Mouse (Mus musculus): ENCODE data around the gene Tex36. TPM values are rescaled to one million over a fixed set of nuclear protein-coding genes. Genes with fewer than 3 reads are reported as not detected.

Tex36 gene
- polyA plus RNA-seq, 1 experiment from 2014 or later = 0.16 TPM

DNA sequence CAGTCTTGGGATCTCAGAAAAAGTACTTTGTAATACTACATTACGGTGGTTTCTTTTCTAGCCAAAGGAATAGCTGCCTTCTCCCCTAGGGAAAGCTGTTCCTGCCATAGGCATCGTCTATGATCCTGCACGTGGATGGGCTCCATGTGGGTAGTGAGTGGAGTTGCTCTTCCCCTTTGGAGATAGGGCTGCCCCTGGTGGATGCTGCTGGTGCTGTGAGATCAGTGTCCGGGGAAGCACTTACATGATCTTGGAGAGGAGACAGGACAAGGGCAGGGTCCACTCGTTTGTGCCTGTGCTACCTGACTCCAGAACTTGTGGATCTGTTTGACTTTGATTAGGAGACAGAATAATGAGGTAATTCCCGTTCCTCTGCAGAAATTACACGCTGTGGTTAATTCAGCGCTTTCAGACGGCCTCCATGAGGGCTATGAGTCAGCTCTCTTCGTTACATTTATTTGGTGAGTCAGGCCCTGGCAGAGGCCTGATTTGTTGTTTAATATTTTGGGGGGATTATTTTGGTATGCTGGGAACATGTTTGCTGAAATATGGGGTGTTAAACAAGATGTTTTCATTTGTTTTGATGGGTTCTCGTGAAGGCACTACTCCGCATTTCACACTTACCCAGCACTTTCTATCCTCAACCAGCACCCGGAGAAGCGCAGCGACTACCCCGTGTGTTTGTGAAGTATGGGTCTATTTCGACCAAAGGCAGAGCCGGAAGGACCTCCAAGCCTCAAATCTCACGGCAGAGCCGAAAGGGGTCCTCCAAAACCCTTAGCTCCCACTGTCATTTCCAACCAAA is 22.3 kb downstream of the Tex36 start:
- Histone ChIP-seq H3K4me2 (ENCODE audit: low read depth, severe bottlenecking) (no peak overlapping the region), H3K27me3 (ENCODE audit: control insufficient read depth, insufficient read depth, low read length) (no peaks in the 10 kb centered on the region), H3K4me3 (ENCODE audit: low read depth, low read length) (no peak overlapping the region), H3K9ac (ENCODE audit: low read length) (no peak overlapping the region), H3K4me1 (ENCODE audit: control insufficient read depth, insufficient read depth, low read length) (no peaks in the 10 kb centered on the region), H3K27ac (replicated peaks; ENCODE audit: low read depth, low read length) (no peak overlapping the region), H3K9me3 (ENCODE audit: control insufficient read depth, low read length) (no peaks in the 10 kb centered on the region), H3K36me3 (ENCODE audit: control insufficient read depth, insufficient read depth, low read length) (no peaks in the 10 kb centered on the region)
- no peak for ATAC-seq (ENCODE audit: insufficient number of reproducible peaks, low FRiP score, low TSS enrichment, low read depth)
- no peak for DNase-seq (ENCODE audit: low spot score)
- 79% methylated on average over 20 of the region's 20 CpGs for WGBS

DNA sequence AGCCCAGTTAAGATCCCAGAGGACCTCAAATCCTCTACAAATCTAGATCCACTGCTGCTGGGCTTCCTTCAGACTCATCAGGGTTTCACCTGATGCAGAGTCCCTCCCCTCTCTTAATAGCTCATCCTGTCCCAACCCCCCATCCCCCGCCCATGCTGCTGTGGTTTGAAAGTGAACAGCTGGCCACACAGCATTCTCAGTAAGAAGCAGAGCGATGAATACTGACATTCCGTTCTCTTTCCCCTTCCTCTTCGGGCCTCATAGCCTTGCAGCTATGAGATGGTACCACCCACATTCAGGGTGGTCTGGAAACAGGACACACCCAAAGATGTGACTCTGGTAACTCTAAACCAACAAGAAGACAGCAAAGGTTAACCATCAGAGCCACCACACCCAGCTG is 25.1 kb downstream of the Tex36 start:
- Histone ChIP-seq H3K36me3 (ENCODE audit: control insufficient read depth, insufficient read depth, low read length) (no peaks in the 10 kb centered on the region), H3K9me3 (ENCODE audit: control insufficient read depth, low read length) (no peaks in the 10 kb centered on the region), H3K4me1 (ENCODE audit: control insufficient read depth, insufficient read depth, low read length) (no peaks in the 10 kb centered on the region), H3K4me3 (ENCODE audit: low read depth, low read length) (no peak overlapping the region), H3K4me2 (ENCODE audit: low read depth, severe bottlenecking) (no peak overlapping the region), H3K27me3 (ENCODE audit: control insufficient read depth, insufficient read depth, low read length) (no peaks in the 10 kb centered on the region), H3K9ac (ENCODE audit: low read length) (no peak overlapping the region), H3K27ac (replicated peaks; ENCODE audit: low read depth, low read length) (no peak overlapping the region)
- ATAC-seq (ENCODE audit: insufficient number of reproducible peaks, low FRiP score, low TSS enrichment, low read depth) = no peak
- 31% methylated on average over 4 of the region's 4 CpGs for WGBS
- no peak for DNase-seq (ENCODE audit: low spot score)

DNA sequence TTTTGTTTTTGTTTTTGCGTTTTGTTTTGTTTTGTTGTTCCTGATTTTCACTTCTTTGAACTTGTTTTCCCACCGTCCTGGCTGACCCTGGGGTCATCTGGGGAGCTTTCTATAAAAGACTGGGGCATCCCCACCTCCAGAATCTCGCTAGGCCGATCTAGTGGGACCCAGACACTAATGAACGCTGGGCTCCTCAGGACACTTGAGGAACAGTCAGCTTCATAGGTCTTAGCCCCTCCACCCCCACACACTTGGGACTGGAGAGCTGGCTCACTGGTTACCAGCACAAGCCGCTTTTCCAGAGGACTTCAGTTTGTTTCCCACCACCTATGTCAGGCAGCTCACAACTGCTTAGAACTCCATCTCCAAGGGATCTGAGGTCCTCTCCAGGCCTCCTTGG is 25.7 kb downstream of the Tex36 start:
- Histone ChIP-seq H3K9ac (ENCODE audit: low read length) (no peak overlapping the region), H3K4me2 (ENCODE audit: low read depth, severe bottlenecking) (no peak overlapping the region), H3K9me3 (ENCODE audit: control insufficient read depth, low read length) (no peaks in the 10 kb centered on the region), H3K36me3 (ENCODE audit: control insufficient read depth, insufficient read depth, low read length) (no peaks in the 10 kb centered on the region), H3K4me1 (ENCODE audit: control insufficient read depth, insufficient read depth, low read length) (no peaks in the 10 kb centered on the region), H3K4me3 (ENCODE audit: low read depth, low read length) (no peak overlapping the region), H3K27ac (replicated peaks; ENCODE audit: low read depth, low read length) (no peak overlapping the region), H3K27me3 (ENCODE audit: control insufficient read depth, insufficient read depth, low read length) (no peaks in the 10 kb centered on the region)
- WGBS = 54% methylated on average over 6 of the region's 6 CpGs
- DNase-seq (ENCODE audit: low spot score) (no peak), ATAC-seq (ENCODE audit: insufficient number of reproducible peaks, low FRiP score, low TSS enrichment, low read depth) (no peak)

GRCm38 (mm10) chr7:133571927-133572326 is 30.0 kb downstream of the Tex36 start:
- Histone ChIP-seq H3K4me2 (ENCODE audit: low read depth, severe bottlenecking) (no peak overlapping the region), H3K36me3 (ENCODE audit: control insufficient read depth, insufficient read depth, low read length) (no peaks in the 10 kb centered on the region), H3K9me3 (ENCODE audit: control insufficient read depth, low read length) (no peaks in the 10 kb centered on the region), H3K27me3 (ENCODE audit: control insufficient read depth, insufficient read depth, low read length) (no peaks in the 10 kb centered on the region), H3K27ac (replicated peaks; ENCODE audit: low read depth, low read length) (no peak overlapping the region), H3K4me3 (ENCODE audit: low read depth, low read length) (no peak overlapping the region), H3K9ac (ENCODE audit: low read length) (no peak overlapping the region), H3K4me1 (ENCODE audit: control insufficient read depth, insufficient read depth, low read length) (0 out of 2 replicates have a peak, but pooled peaks cover 4% of the 10 kb centered on the region)
- DNase-seq (ENCODE audit: low spot score) (no peak), ATAC-seq (ENCODE audit: insufficient number of reproducible peaks, low FRiP score, low TSS enrichment, low read depth) (no peak)
- 45% methylated on average over 3 of the region's 3 CpGs for WGBS

- H3K4me2 ChIP-seq (ENCODE audit: low read depth, severe bottlenecking) = no peak overlapping the region; the same call in 1 of the 2 replicates
- H3K4me1 ChIP-seq (ENCODE audit: control insufficient read depth, insufficient read depth, low read length) = 0 out of 2 replicates have a peak, but pooled peaks cover 4% of the 10 kb centered on the region
- H3K27me3 ChIP-seq (ENCODE audit: control insufficient read depth, insufficient read depth, low read length) = no peaks in the 10 kb centered on the region
- ATAC-seq (ENCODE audit: insufficient number of reproducible peaks, low FRiP score, low TSS enrichment, low read depth) = peak; percentile 68; the same call in 1 of the 2 replicates
- H3K27ac ChIP-seq (replicated peaks; ENCODE audit: low read depth, low read length) = no peak overlapping the region
- H3K36me3 ChIP-seq (ENCODE audit: control insufficient read depth, insufficient read depth, low read length) = no peaks in the 10 kb centered on the region
- DNase-seq (ENCODE audit: low spot score) = peak; percentile 58
- no peaks in the 10 kb centered on the region for H3K9me3 ChIP-seq (ENCODE audit: control insufficient read depth, low read length)
- H3K9ac ChIP-seq (ENCODE audit: low read length) = no peak overlapping the region
- no peak overlapping the region for H3K4me3 ChIP-seq (ENCODE audit: low read depth, low read length)
- WGBS = 40% methylated on average over 16 of the region's 16 CpGs
These were observed 32.6 kb downstream of the Tex36 start for GRCm38 (mm10) chr7:133569194-133569880.

GRCm38 (mm10) chr7:133564600-133564999 is 37.4 kb downstream of the Tex36 start:
- no peak overlapping the region for H3K4me3 ChIP-seq (ENCODE audit: low read depth, low read length)
- DNase-seq (ENCODE audit: low spot score) (no peak), ATAC-seq (ENCODE audit: insufficient number of reproducible peaks, low FRiP score, low TSS enrichment, low read depth) (no peak)
- no peaks in the 10 kb centered on the region for H3K36me3 ChIP-seq (ENCODE audit: control insufficient read depth, insufficient read depth, low read length)
- H3K27me3 ChIP-seq (ENCODE audit: control insufficient read depth, insufficient read depth, low read length) = no peaks in the 10 kb centered on the region
- H3K9ac ChIP-seq (ENCODE audit: low read length) = no peak overlapping the region
- H3K4me2 ChIP-seq (ENCODE audit: low read depth, severe bottlenecking) = no peak overlapping the region
- no peaks in the 10 kb centered on the region for H3K4me1 ChIP-seq (ENCODE audit: control insufficient read depth, insufficient read depth, low read length)
- H3K9me3 ChIP-seq (ENCODE audit: control insufficient read depth, low read length) = no peaks in the 10 kb centered on the region
- H3K27ac ChIP-seq (replicated peaks; ENCODE audit: low read depth, low read length) = no peak overlapping the region
- WGBS = 90% methylated on average over 8 of the region's 8 CpGs

GRCm38 (mm10) chr7:133563175-133563824 is 38.7 kb downstream of the Tex36 start:
- Histone ChIP-seq H3K36me3 (ENCODE audit: control insufficient read depth, insufficient read depth, low read length) (no peaks in the 10 kb centered on the region), H3K9ac (ENCODE audit: low read length) (no peak overlapping the region), H3K4me3 (ENCODE audit: low read depth, low read length) (no peak overlapping the region), H3K4me1 (ENCODE audit: control insufficient read depth, insufficient read depth, low read length) (no peaks in the 10 kb centered on the region), H3K9me3 (ENCODE audit: control insufficient read depth, low read length) (no peaks in the 10 kb centered on the region), H3K27ac (replicated peaks; ENCODE audit: low read depth, low read length) (no peak overlapping the region), H3K27me3 (ENCODE audit: control insufficient read depth, insufficient read depth, low read length) (no peaks in the 10 kb centered on the region), H3K4me2 (ENCODE audit: low read depth, severe bottlenecking) (no peak overlapping the region)
- WGBS = 77% methylated on average over 3 of the region's 3 CpGs
- no peak for DNase-seq (ENCODE audit: low spot score)
- no peak for ATAC-seq (ENCODE audit: insufficient number of reproducible peaks, low FRiP score, low TSS enrichment, low read depth)

DNA sequence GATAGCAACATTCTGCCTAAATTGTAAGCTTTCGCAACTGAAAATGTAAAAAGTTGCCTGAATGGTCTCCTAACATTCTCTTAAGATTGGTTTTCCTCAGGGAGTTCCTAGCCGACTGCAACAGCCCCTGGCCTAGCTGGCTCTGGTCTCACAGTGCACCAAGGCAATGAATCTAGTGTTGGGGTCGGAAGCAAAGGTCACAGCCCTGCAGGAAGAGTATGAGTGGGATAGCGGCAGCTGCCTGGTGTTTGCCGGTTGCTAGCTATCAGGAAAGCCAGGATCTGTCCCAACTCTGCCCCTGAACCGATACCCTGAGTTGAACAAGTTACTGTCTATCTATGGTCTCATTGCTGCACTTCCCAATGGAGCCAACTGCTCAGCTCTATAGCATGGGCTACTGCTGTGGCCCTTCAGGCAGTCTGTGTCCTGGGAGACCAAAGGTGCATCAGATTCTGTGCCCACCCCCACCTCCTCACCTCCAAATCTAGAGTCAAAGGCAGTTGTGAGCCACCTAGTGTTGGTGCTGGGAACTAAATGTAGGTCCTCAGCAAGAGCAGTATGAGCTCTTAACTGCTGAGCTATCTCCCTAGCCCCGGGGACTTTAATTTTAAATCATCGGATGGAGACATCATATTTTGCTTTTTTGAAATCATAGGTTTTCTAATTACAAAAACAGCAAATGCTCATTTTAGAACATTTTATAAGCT is 46.0 kb downstream of the Tex36 start:
- no peak for ATAC-seq (ENCODE audit: insufficient number of reproducible peaks, low FRiP score, low TSS enrichment, low read depth)
- Histone ChIP-seq H3K4me3 (ENCODE audit: low read depth, low read length) (no peak overlapping the region), H3K4me1 (ENCODE audit: control insufficient read depth, insufficient read depth, low read length) (no peaks in the 10 kb centered on the region), H3K9me3 (ENCODE audit: control insufficient read depth, low read length) (no peaks in the 10 kb centered on the region), H3K36me3 (ENCODE audit: control insufficient read depth, insufficient read depth, low read length) (no peaks in the 10 kb centered on the region), H3K4me2 (ENCODE audit: low read depth, severe bottlenecking) (no peak overlapping the region), H3K27ac (replicated peaks; ENCODE audit: low read depth, low read length) (no peak overlapping the region), H3K27me3 (ENCODE audit: control insufficient read depth, insufficient read depth, low read length) (no peaks in the 10 kb centered on the region), H3K9ac (ENCODE audit: low read length) (no peak overlapping the region)
- WGBS = 54% methylated on average over 8 of the region's 8 CpGs
- DNase-seq (ENCODE audit: low spot score) = peak; percentile 51
